Mouse (Mus musculus) thymus, adult 2 months (tissue): ENCODE measurements around the gene Wasf3. TPM values are rescaled to one million over a fixed set of nuclear protein-coding genes. Genes with fewer than 3 reads are reported as not detected.

ENCODE experiments used
- DNase-seq: peaks from one replicate; pipeline ENCODE4 v3.0.0; 2021
- H3K27ac ChIP-seq: fragments of 200-500 bp; 2 replicates; pipeline ENCODE4 v1.5.1; 2012; ENCODE audit warnings: low read length, control low read depth; ENCODE audit not compliant: control insufficient read depth, insufficient read depth
- H3K27me3 ChIP-seq: fragments of 200-500 bp; 2 replicates; pipeline ENCODE4 v1.6.1; 2012; ENCODE audit warnings: mild to moderate bottlenecking, low read length, moderate library complexity, mixed read lengths; ENCODE audit not compliant: control insufficient read depth, insufficient read depth
- H3K36me3 ChIP-seq: fragments of 200-500 bp; 2 replicates; pipeline ENCODE4 v1.6.1; 2012; ENCODE audit warnings: mild to moderate bottlenecking, low read length, moderate library complexity; ENCODE audit not compliant: control insufficient read depth, insufficient read depth
- H3K4me1 ChIP-seq: fragments of 200-500 bp; replicated peaks from 2 replicates; pipeline ENCODE4 v1.6.1; 2012; ENCODE audit warnings: low read length; ENCODE audit not compliant: control insufficient read depth, insufficient read depth
- H3K4me3 ChIP-seq: fragments of 200-500 bp; 2 replicates; pipeline ENCODE4 v1.5.1; 2012; ENCODE audit warnings: mild to moderate bottlenecking, low read length, control low read depth, moderate library complexity; ENCODE audit not compliant: control insufficient read depth, insufficient read depth
- CTCF ChIP-seq: fragments of 200-500 bp; IDR thresholded peaks from 2 replicates; pipeline ENCODE4 v1.5.1; 2012; ENCODE audit warnings: mild to moderate bottlenecking, control low read depth, low read length, moderate library complexity, borderline replicate concordance; ENCODE audit not compliant: control insufficient read depth, poor library complexity, insufficient read depth; ENCODE audit errors: extremely low read depth
- POLR2A ChIP-seq: fragments of 200-500 bp; IDR thresholded peaks from 2 replicates; pipeline ENCODE4 v1.6.1; 2012; ENCODE audit warnings: mild to moderate bottlenecking, low read length, control low read depth, moderate library complexity; ENCODE audit not compliant: control insufficient read depth, poor library complexity, insufficient read depth; ENCODE audit errors: extremely low read depth
- WGBS: fragments of 180-500 bp; shearing (Covaris S2); methylation state at CpG from one replicate; pipeline ENCODE4 v1.1.7; 2018; 5-methylcytosine and 5-hydroxymethylcytosine counted together
- polyA plus RNA-seq: library from polyadenylated mRNA; depleted of rRNA; stranded (reverse); fragments of >200 nt; gene quantifications from 2 replicates; pipeline ENCODE4 v1.2.3, GENCODE M21; 2012

Wasf3 gene
- polyA plus RNA-seq, 1 experiment = 0.97 TPM

DNA sequence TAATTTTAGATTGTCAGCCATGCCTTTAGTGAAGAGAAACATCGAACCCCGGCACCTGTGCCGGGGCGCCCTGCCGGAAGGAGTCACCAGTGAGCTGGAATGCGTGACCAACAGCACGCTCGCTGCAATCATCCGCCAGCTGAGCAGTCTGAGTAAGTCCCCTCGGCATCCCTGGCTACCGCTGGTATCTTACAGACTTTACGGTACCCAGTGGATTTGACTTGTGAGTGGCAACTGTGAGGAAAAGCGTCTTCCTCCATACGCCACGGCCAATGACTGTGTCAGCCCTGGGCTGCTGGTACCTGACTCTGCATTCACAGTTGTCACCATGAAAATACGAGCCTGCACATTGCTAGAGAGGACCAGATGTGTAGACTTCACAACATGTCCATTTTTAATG lies 50.5 kb downstream of the Wasf3 start:
- WGBS = 93% methylated on average over 16 of the region's 16 CpGs
- TF ChIP-seq POLR2A (no peak), CTCF (no peak)

DNA sequence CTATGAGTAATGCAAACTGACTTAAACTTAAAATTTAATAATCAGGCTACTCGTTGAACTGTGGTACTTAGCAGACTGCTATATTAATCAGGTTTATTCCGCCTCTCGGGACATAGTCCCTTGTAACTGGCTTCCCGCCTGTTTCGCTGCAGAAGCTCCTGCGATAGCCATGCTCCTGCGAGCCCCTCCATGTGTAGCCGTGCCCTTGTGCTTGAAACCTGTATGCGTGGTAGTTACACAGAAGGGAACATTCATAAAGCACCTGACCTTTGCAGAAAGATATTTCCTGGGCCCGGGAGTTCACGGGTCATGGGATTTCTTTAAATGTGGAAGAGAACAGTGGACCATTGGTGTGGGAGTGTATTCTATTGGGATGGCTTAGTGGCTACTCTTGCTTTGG lies 52.0 kb downstream of the Wasf3 start:
- Histone ChIP-seq H3K27ac (no peak overlapping the region), H3K4me1 (no peaks in the 10 kb centered on the region), H3K36me3 (no peaks in the 10 kb centered on the region), H3K4me3 (no peak overlapping the region), H3K27me3 (no peaks in the 10 kb centered on the region)
- TF ChIP-seq POLR2A (no peak), CTCF (no peak)
- 96% methylated on average over 11 of the region's 11 CpGs for WGBS
- no peak for DNase-seq

More for the DNA sequence above, 50.5 kb downstream of the Wasf3 start:
- Histone ChIP-seq H3K36me3 (no peaks in the 10 kb centered on the region), H3K27ac (no peak overlapping the region), H3K27me3 (no peaks in the 10 kb centered on the region), H3K4me3 (no peak overlapping the region), H3K4me1 (no peaks in the 10 kb centered on the region)
- DNase-seq = no peak

DNA sequence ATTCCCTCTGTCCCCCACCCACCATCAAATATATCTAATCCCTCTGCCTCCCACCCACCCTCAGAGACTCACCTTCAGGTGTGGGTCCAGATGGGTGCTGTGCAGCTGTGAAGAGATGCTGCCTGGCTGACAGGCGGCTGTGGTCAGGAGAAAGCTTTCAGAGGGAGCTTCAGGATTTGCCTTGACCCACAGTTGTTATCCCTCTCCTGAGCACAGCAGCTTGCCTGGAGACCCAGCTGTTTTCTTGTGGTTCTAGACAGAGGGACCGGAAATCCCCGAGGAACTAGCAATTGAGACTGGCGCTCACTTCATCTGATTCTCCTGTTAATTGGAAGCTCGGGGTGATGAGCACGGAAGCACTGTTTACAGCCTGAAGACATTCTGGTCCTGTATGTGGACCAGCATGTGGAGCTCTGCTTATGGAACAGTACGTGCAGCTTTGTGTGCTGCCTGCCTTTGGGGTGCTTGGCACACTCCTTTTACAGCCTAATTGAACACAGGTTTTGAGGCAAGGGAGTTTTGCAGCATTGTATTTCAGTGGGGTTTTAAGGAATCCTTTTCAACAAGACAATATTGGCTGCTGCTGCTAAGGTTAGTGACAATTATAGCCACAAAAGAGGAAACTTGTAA lies 54.5 kb downstream of the Wasf3 start:
- TF ChIP-seq POLR2A = no peak
- no peak for TF ChIP-seq CTCF
- no peaks in the 10 kb centered on the region for H3K4me1 ChIP-seq
- H3K4me3 ChIP-seq = no peak overlapping the region
- WGBS = 91% methylated on average over 7 of the region's 7 CpGs
- H3K27me3 ChIP-seq = no peaks in the 10 kb centered on the region
- DNase-seq = no peak
- H3K36me3 ChIP-seq = no peaks in the 10 kb centered on the region
- H3K27ac ChIP-seq = no peak overlapping the region

DNA sequence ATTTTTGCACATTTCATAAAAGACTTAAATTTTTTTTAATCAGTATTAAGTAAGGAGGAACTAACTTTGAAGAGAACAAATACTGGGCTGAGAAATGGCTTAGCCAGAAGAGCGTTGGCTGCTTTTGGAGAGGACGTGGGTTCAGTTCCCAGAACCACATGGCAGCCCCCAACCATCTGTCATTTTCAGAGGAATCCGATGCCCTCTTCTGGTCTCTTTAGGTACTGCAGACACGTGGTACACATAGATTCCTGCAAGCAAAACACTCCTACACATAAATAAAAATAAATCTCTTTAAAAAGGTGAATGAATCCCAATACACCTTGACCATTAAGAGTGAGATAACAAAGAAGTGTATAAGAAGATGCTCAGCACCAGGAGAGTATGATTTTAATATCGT lies 55.5 kb downstream of the Wasf3 start:
- Histone ChIP-seq H3K4me3 (no peak overlapping the region), H3K36me3 (no peaks in the 10 kb centered on the region), H3K27me3 (no peaks in the 10 kb centered on the region), H3K27ac (no peak overlapping the region), H3K4me1 (no peaks in the 10 kb centered on the region)
- no peak for DNase-seq
- WGBS = 91% methylated on average over 5 of the region's 5 CpGs
- no peak for TF ChIP-seq CTCF
- no peak for TF ChIP-seq POLR2A

DNA sequence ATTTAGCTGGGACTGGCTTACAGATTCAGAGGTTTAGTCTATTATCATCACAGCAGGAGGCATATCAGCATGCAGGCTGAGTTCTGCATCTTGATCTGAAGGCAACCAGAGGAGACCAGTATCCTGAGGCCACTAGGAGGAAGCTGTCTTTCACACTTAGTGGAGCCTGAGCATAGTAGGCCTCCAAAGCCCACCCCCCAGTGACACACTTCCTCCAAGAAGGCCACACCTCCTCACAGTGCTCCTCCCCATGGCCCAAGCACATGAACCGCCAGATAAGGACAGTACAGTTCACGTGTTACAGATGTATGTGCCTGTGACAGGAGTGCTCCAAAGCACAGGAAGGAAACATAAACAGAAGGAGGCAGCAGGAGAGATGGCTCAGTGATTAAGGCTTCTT lies 58.0 kb downstream of the Wasf3 start:
- H3K36me3 ChIP-seq = no peaks in the 10 kb centered on the region
- WGBS = 44% methylated on average over 2 of the region's 2 CpGs
- H3K4me1 ChIP-seq = no peaks in the 10 kb centered on the region
- no peak for TF ChIP-seq CTCF
- no peak for TF ChIP-seq POLR2A
- no peak overlapping the region for H3K27ac ChIP-seq
- H3K27me3 ChIP-seq = no peaks in the 10 kb centered on the region
- no peak overlapping the region for H3K4me3 ChIP-seq
- no peak for DNase-seq

DNA sequence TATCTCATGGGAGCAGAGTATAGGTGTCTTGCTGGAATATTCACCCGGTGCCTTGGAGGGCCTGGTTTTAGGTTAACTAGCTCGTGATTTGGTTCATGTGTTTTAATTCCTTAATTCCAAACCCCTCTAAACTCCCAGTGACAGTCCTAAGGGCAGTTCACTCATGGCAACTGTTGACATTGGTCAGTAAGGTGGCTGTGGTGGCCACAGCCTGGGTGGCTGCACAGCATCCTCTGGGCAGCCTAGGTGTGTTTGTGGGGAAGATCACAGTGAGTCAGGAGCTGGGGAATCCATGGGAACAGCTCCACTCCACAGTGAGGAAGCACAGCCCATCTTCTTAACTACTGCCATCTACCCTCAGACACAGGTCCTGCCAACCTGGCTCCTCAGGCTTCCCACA lies 61.8 kb downstream of the Wasf3 start:
- no peak for DNase-seq
- Histone ChIP-seq H3K4me1 (no peaks in the 10 kb centered on the region), H3K27me3 (no peaks in the 10 kb centered on the region), H3K27ac (no peak overlapping the region), H3K4me3 (no peak overlapping the region), H3K36me3 (no peaks in the 10 kb centered on the region)
- WGBS = 88% methylated on average over 2 of the region's 2 CpGs
- TF ChIP-seq CTCF (no peak), POLR2A (no peak)
